Mouse (Mus musculus): ENCODE measurements around the gene Aqp3. TPM values are rescaled to one million over a fixed set of nuclear protein-coding genes. Genes with fewer than 3 reads are reported as not detected.

The Aqp3 gene
- total and polyA plus RNA-seq, 3 experiments, result 0.12 to 0.42 TPM; not detected in 1

DNA sequence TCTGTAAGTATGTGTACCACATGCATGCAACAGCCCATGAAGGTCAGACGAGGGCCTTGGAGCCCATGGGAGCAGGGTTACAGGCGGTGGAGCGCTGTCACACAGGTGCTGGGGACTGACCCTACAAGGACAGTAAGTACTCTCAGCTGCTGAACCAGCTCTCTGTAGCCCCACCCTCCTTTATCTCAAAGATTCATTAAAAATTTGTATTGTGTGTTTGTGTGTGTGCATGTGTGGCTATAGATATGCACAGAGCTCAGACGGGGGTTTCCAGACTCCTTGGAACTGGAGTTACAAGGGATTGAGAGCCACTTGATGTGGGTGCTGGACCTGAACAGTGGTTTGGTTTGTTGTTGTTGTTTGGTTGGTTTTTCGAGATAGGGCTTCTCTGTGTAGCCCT is 16.2 kb downstream of the Aqp3 start:
- Histone ChIP-seq H3K36me3 (ENCODE audit: control insufficient read depth in 1 of 2, insufficient read depth in 2 of 2, low read length in 2 of 2) (peaks cover 0 to 34% of the 10 kb centered on the region in 2 experiments; a peak in 2 of 4 replicates), H3K4me1 (ENCODE audit: control insufficient read depth in 1 of 2, insufficient read depth in 2 of 2, low read length in 2 of 2) (peaks cover 22 to 45% of the 10 kb centered on the region in 2 experiments), H3K9me3 (replicated peaks; ENCODE audit: insufficient read depth, low read length) (no peaks in the 10 kb centered on the region), H3K79me2 (ENCODE audit: control insufficient read depth, insufficient read depth, low read length, poor library complexity) (no peaks in the 10 kb centered on the region), H3K4me3 (ENCODE audit: control insufficient read depth in 1 of 2, insufficient read depth in 1 of 2, low read depth in 2 of 2, low read length in 2 of 2) (no peak overlapping the region), H3K27me3 (ENCODE audit: control insufficient read depth in 1 of 2, insufficient read depth in 2 of 2, low read length in 2 of 2) (no peaks in the 10 kb centered on the region), H3K27ac (ENCODE audit: control insufficient read depth, low read depth, low read length) (peak overlapping the region; percentile 28; the same call in 1 of the 2 replicates), H3K9ac (ENCODE audit: control insufficient read depth, low read depth, low read length, poor library complexity, severe bottlenecking) (no peak overlapping the region)
- TF ChIP-seq ETS1 (IDR thresholded peaks at IDR 0.05; ENCODE audit: low read depth, low read length), result no peak
- no peak for TF ChIP-seq GABPA (IDR thresholded peaks at IDR 0.05; ENCODE audit: low read depth, low read length)
- TF ChIP-seq KAT2A (conservative IDR thresholded peaks at IDR 0.05; ENCODE audit: low read depth, low read length), result no peak
- TF ChIP-seq TAL1 (IDR thresholded peaks at IDR 0.05; ENCODE audit: low read length), result peak; percentile 10; the same call in 1 of the 2 replicates
- peak; percentile 18; the same call in 1 of the 2 replicates for TF ChIP-seq GATA1 (IDR thresholded peaks at IDR 0.05; ENCODE audit: low read depth, low read length)
- no peak for TF ChIP-seq EP300 (IDR thresholded peaks at IDR 0.05; ENCODE audit: low read depth in 1 of 2, low read length in 2 of 2)
- no peak for TF ChIP-seq POLR2AphosphoS2 (IDR thresholded peaks at IDR 0.05; ENCODE audit: low read length)
- TF ChIP-seq ZNF384 (IDR thresholded peaks at IDR 0.05; ENCODE audit: low read depth, low read length), result no peak
- DNase-seq (ENCODE audit: low read depth, low spot score), result peak; percentile 39

DNA sequence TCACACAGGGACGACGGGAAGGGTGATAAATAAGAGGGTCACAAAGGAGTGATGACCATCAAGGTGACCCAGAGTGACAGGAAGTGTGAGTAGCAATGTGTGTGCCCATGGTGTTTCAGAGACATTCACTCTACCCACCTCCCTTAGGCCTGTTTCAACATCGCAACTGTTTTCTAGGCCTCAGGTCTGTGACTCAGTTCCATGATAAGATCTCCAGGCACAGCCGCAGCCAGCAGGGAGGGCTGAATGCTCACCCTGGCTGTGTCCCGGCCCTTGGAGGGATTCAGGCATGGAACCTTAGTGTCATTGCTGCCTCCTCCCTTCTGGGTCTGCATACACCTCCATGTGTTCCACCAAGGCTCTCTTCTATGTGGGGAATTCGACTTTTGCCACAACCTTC is 19.3 kb downstream of the Aqp3 start:
- no peak overlapping the region for H3K27ac ChIP-seq (ENCODE audit: control insufficient read depth, low read depth, low read length)
- H3K9ac ChIP-seq (ENCODE audit: control insufficient read depth, low read depth, low read length, poor library complexity, severe bottlenecking), result peak overlapping the region; percentile 24
- 0 out of 4 replicates have a peak, but pooled peaks of 1 of the 2 experiments have one; percentile 36 for TF ChIP-seq EP300 (IDR thresholded peaks at IDR 0.05; ENCODE audit: low read depth in 1 of 2, low read length in 2 of 2)
- TF ChIP-seq SMC3 (IDR thresholded peaks at IDR 0.05; ENCODE audit: low read depth, low read length), result no peak
- peak; percentile 59 for TF ChIP-seq GATA1 (IDR thresholded peaks at IDR 0.05; ENCODE audit: low read depth, low read length)
- TF ChIP-seq MYB (IDR thresholded peaks at IDR 0.05; ENCODE audit: low read depth, low read length), result no peak
- peak; percentile 70 for DNase-seq (ENCODE audit: low read depth, low spot score)
- H3K9me3 ChIP-seq (replicated peaks; ENCODE audit: insufficient read depth, low read length), result no peaks in the 10 kb centered on the region
- no peak overlapping the region for H3K4me3 ChIP-seq (ENCODE audit: control insufficient read depth in 1 of 2, insufficient read depth in 1 of 2, low read depth in 2 of 2, low read length in 2 of 2)
- no peaks in the 10 kb centered on the region for H3K27me3 ChIP-seq (ENCODE audit: control insufficient read depth in 1 of 2, insufficient read depth in 2 of 2, low read length in 2 of 2)
- peaks cover 0 to 18% of the 10 kb centered on the region in 2 experiments; a peak in 2 of 4 replicates for H3K36me3 ChIP-seq (ENCODE audit: control insufficient read depth in 1 of 2, insufficient read depth in 2 of 2, low read length in 2 of 2)
- peaks cover 10 to 25% of the 10 kb centered on the region in 2 experiments for H3K4me1 ChIP-seq (ENCODE audit: control insufficient read depth in 1 of 2, insufficient read depth in 2 of 2, low read length in 2 of 2)
- H3K79me2 ChIP-seq (ENCODE audit: control insufficient read depth, insufficient read depth, low read length, poor library complexity), result no peaks in the 10 kb centered on the region

DNA sequence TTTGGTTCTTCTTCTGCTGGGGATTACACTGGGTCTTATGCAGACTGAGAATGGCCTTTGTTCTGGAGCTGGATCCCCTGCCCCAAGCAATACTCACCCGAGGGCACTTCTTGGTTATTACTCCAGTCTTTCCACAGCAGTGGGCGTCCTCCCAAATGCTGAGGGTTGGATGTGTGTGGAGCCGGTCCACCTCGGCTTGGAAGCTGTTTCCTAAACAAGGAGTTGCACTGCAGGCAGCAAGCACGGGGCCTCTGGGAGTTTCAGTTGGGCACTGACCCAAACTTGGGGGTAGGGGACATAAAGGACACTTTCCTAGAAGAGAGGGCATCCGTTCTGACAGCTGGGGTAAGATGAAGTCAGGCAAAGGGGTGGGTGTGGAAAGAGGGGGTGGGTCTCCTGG is 23.5 kb downstream of the Aqp3 start:
- TF ChIP-seq CHD1 (IDR thresholded peaks at IDR 0.05; ENCODE audit: low read depth, low read length), result no peak
- no peak for TF ChIP-seq MAFK (IDR thresholded peaks at IDR 0.05; ENCODE audit: borderline replicate concordance, low read depth, low read length)
- TF ChIP-seq ETS1 (IDR thresholded peaks at IDR 0.05; ENCODE audit: low read depth, low read length), result no peak

More for the DNA sequence above, 23.5 kb downstream of the Aqp3 start:
- no peak overlapping the region for H3K9ac ChIP-seq (ENCODE audit: control insufficient read depth, low read depth, low read length, poor library complexity, severe bottlenecking)
- H3K4me1 ChIP-seq (ENCODE audit: control insufficient read depth in 1 of 2, insufficient read depth in 2 of 2, low read length in 2 of 2), result peaks cover 6 to 18% of the 10 kb centered on the region in 2 experiments; a peak in 3 of 4 replicates
- H3K27ac ChIP-seq (ENCODE audit: control insufficient read depth, low read depth, low read length), result no peak overlapping the region
- H3K27me3 ChIP-seq (ENCODE audit: control insufficient read depth in 1 of 2, insufficient read depth in 2 of 2, low read length in 2 of 2), result no peaks in the 10 kb centered on the region
- H3K9me3 ChIP-seq (replicated peaks; ENCODE audit: insufficient read depth, low read length), result no peaks in the 10 kb centered on the region
- H3K36me3 ChIP-seq (ENCODE audit: control insufficient read depth in 1 of 2, insufficient read depth in 2 of 2, low read length in 2 of 2), result peaks cover 0 to 6% of the 10 kb centered on the region in 2 experiments; a peak in 2 of 4 replicates
- no peak overlapping the region for H3K4me3 ChIP-seq (ENCODE audit: control insufficient read depth in 1 of 2, insufficient read depth in 1 of 2, low read depth in 2 of 2, low read length in 2 of 2)
- H3K79me2 ChIP-seq (ENCODE audit: control insufficient read depth, insufficient read depth, low read length, poor library complexity), result no peaks in the 10 kb centered on the region
- no peak for DNase-seq (ENCODE audit: low read depth, low spot score)

Measured in MEL (cell line).